Mouse (Mus musculus) spleen, postnatal 14 days (tissue): Measurements from ENCODE around the gene Defa37.
"Not testable (repeated sequence)": the region's sequence is repeated elsewhere in the genome, so short reads cannot be mapped to it uniquely, and the experiment has no call there.

Experiments used
- DNase-seq, 2 experiments: peaks; one replicate each; pipeline ENCODE4 v3.0.0; 2021 to 2022; ENCODE audit warnings: low spot score in 2 of 2

Defa37 gene

DNA sequence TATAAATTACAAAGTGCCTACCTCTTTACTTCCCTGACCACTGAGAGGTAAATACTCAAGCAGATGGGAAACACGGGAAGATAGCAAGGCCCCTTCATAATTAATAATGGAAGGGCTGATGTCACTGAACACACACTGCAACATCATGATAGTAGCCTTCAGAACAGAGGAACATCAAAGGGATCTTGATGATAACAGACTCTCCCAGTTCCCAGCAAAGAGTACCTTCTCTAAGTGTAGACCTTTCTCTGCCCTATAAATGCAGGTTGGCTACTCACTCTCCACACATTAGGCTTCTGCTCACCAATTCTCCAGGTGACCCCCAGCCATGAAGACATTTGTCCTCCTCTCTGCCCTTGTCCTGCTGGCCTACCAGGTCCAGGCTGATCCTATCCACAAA, at the start of gene Defa37:
Gene Defa37 (plus strand): TSS at position 301 of the 400 bp plus-strand sequence.
- not testable (repeated sequence) for DNase-seq

DNA sequence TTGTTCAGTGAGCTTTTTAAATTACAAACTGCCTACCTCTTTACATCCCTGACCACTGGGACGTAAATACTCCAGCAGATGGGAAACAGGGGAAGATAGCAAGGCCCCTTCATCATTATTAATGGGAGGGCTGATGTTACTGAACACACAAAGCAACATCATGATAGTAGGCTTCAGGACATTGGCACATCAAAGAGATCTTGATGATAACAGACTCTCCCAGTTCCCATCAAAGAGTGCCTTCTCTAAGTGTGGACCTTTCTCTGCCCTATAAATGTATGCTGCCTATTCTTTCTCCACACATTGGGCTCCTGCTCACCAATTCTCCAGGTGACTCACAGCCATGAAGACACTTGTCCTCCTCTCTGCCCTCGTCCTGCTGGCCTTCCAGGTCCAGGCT, 36.5 kb upstream of the Defa37 start, which contains the start of gene Defa32:
Gene Defa32 (plus strand): TSS at position 301 of the 400 bp plus-strand sequence.
- not testable (repeated sequence) for DNase-seq

DNA sequence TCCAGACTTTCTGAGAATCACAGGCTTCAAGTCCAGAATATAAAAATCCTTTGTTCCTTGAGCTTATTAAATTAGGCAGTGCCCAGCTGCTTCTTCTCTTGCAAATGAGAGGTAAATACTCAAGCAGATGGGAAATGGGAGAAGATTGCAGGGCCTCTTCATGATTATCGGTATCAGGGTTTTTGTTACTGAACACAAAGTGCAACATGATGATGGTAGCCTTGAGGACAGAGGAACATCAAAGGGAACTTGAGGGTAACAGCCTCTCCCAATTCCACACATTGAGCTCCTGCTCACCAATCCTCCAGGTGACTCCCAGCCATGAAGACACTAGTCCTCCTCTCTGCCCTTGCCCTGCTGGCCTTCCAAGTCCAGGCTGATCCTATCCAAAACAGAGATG, 17.5 kb downstream of the Defa37 start, which contains the start of gene Defa28:
Gene Defa28 (plus strand): TSS at position 301 of the 400 bp plus-strand sequence.
- not testable (repeated sequence) for DNase-seq

DNA sequence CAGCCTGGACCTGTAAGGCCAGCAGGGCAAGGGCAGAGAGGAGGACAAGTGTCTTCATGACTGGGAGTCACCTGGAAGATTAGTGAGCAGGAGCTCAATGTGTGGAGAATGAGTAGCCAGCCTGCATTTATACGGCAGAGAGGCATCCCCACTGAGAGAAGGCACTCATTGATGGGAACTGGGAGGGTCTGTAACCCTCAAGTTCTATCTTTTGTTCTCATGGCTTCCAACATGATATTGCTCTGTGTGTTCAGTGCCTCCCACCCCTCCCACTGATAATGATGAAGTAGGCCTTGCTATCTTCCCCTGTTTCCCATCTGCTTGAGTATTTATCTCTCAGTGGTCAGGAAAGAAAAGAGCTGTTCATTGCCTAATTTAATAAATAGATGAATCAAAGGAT, 29.2 kb downstream of the Defa37 start, which contains the start of gene Gm7861:
Gene Gm7861 (minus strand): TSS at position 101 of the 400 bp plus-strand sequence.
- not testable (repeated sequence) for DNase-seq
